ENCODE assay signal across 9 mouse cellular contexts in genomic region chr14:33146287-33146686, GRCm38 (mm10). TPM values are rescaled to one million over a fixed set of nuclear protein-coding genes. Genes with fewer than 3 reads are reported as not detected.
DNase-seq lines count a peak whose midpoint lies in the region; ATAC-seq and TF ChIP-seq lines count a peak whose summit lies in the region.
"Had no signal": no experiment of that assay in that cellular context is flagged by ENCODE, and none has a peak within 500 bp of the region (broad histone marks: within the 10 kb centered on the region; RNA-seq: fewer than 3 reads in every experiment).

No protein-coding gene starts in this region.

- H3K4me2 ChIP-seq in hindbrain, embryonic 14.5 days (replicated peaks): no peak overlapping the region
- H3K4me2 ChIP-seq: neural tube, embryonic 13.5 days had no signal

- H3K4me1 ChIP-seq in hindbrain, embryonic 10.5 days (replicated peaks): no peaks in the 10 kb centered on the region
- H3K4me1 ChIP-seq in hindbrain, embryonic 14.5 days (replicated peaks; ENCODE audit: control insufficient read depth, insufficient read depth, low read length): no peaks in the 10 kb centered on the region
- H3K4me1 ChIP-seq in small intestine, adult 2 months (ENCODE audit: control insufficient read depth, insufficient read depth, insufficient read length, low read length): no peaks in the 10 kb centered on the region
- peaks cover 9% of the 10 kb centered on the region for H3K4me1 ChIP-seq in heart, embryonic 10.5 days
- H3K4me1 ChIP-seq: neural tube, embryonic 13.5 days had no signal

- ATAC-seq in hindbrain, embryonic 14.5 days (ENCODE audit: low FRiP score): no peak

- WGBS in hindbrain, embryonic 10.5 days: 20% methylated on average over 2 of the region's 2 CpGs
- WGBS in hindbrain, embryonic 14.5 days: 17% methylated on average over 2 of the region's 2 CpGs
- WGBS in small intestine, adult 2 months: 10% methylated on average over 2 of the region's 2 CpGs
- WGBS in heart, embryonic 10.5 days: 21% methylated on average over 2 of the region's 2 CpGs

- peaks cover 19% of the 10 kb centered on the region for H3K27me3 ChIP-seq in hindbrain, embryonic 10.5 days (ENCODE audit: insufficient read depth, poor library complexity, severe bottlenecking)
- no peaks in the 10 kb centered on the region for H3K27me3 ChIP-seq in hindbrain, embryonic 14.5 days (ENCODE audit: control insufficient read depth, insufficient read depth, low read length)
- H3K27me3 ChIP-seq in small intestine, adult 2 months (ENCODE audit: control insufficient read depth, insufficient read depth, low read length): no peaks in the 10 kb centered on the region
- H3K27me3 ChIP-seq in heart, embryonic 10.5 days (ENCODE audit: insufficient read depth, poor library complexity, severe bottlenecking): peaks cover 47% of the 10 kb centered on the region; the same call in 1 of the 2 replicates

- no peak overlapping the region for H3K9ac ChIP-seq in hindbrain, embryonic 14.5 days
- H3K9ac ChIP-seq: neural tube, embryonic 13.5 days had no signal

- no peaks in the 10 kb centered on the region for H3K36me3 ChIP-seq in hindbrain, embryonic 10.5 days
- H3K36me3 ChIP-seq in hindbrain, embryonic 14.5 days (replicated peaks; ENCODE audit: control insufficient read depth, insufficient read depth): no peaks in the 10 kb centered on the region
- no peaks in the 10 kb centered on the region for H3K36me3 ChIP-seq in small intestine, adult 2 months (ENCODE audit: control insufficient read depth, insufficient read depth, low read length)
- no peaks in the 10 kb centered on the region for H3K36me3 ChIP-seq in heart, embryonic 10.5 days
- H3K36me3 ChIP-seq: neural tube, embryonic 13.5 days had no signal

- no peak overlapping the region for H3K27ac ChIP-seq in hindbrain, embryonic 10.5 days
- H3K27ac ChIP-seq in hindbrain, embryonic 14.5 days: no peak overlapping the region
- H3K27ac ChIP-seq in small intestine, adult 2 months (ENCODE audit: insufficient read depth, low read depth, low read length): no peak overlapping the region
- no peak overlapping the region for H3K27ac ChIP-seq in heart, embryonic 10.5 days
- H3K27ac ChIP-seq: neural tube, embryonic 13.5 days had no signal

- peak; percentile 51; the same call in 1 of the 2 replicates for TF ChIP-seq CTCF in small intestine, adult 2 months (IDR thresholded peaks at IDR 0.05; ENCODE audit: extremely low read depth, insufficient read length, insufficient replicate concordance, low read depth, low read length)

- DNase-seq in hindbrain, embryonic 10.5 days (ENCODE audit: low spot score): peak; percentile 13
- DNase-seq in hindbrain, embryonic 14.5 days (ENCODE audit: low spot score): no peak
- peak; percentile 12 for DNase-seq in right cerebral cortex, adult 18-20 months
- DNase-seq in right cerebral cortex, postnatal 36 days (ENCODE audit: low spot score in 2 of 2): no peak
- DNase-seq in c-Kit-positive CD71-positive TER-119-negative erythroid progenitor cells, embryonic 14.5 days (ENCODE audit: low read depth): peak; percentile 1
- no peak for DNase-seq in heart, embryonic 10.5 days (ENCODE audit: low spot score)
- no peak for DNase-seq in cerebellum, postnatal 4 days (ENCODE audit: low spot score in 2 of 2)

- H3K4me3 ChIP-seq in hindbrain, embryonic 10.5 days: no peak overlapping the region
- no peak overlapping the region for H3K4me3 ChIP-seq in hindbrain, embryonic 14.5 days (replicated peaks; ENCODE audit: low read length)
- H3K4me3 ChIP-seq in small intestine, adult 2 months (ENCODE audit: low read depth, low read length): no peak overlapping the region
- H3K4me3 ChIP-seq in heart, embryonic 10.5 days: no peak overlapping the region
- H3K4me3 ChIP-seq: neural tube, embryonic 13.5 days had no signal

- no peak for TF ChIP-seq POLR2A in small intestine, adult 2 months (IDR thresholded peaks at IDR 0.05; ENCODE audit: low read depth, low read length)

- H3K9me3 ChIP-seq in hindbrain, embryonic 10.5 days: no peaks in the 10 kb centered on the region
- H3K9me3 ChIP-seq in hindbrain, embryonic 14.5 days (ENCODE audit: control insufficient read depth, low read length): no peaks in the 10 kb centered on the region
- H3K9me3 ChIP-seq in heart, embryonic 10.5 days: no peaks in the 10 kb centered on the region
- H3K9me3 ChIP-seq: neural tube, embryonic 13.5 days had no signal

RNA-seq across cellular contexts. Expression of gene Wdfy4, which starts 39.0 kb away (rescaled TPM):
- polyA plus RNA-seq in hindbrain, embryonic 10.5 days (2016; fragmentation: Nextera tagmentation; extraction: Ambion mirVana): 0.16 and 0.43 TPM in 2 replicates
- polyA plus RNA-seq in hindbrain, embryonic 14.5 days (2014; fragmentation: Nextera tagmentation; extraction: Ambion mirVana): 0.17 and 0.19 TPM in 2 replicates
- polyA plus RNA-seq in small intestine, adult 2 months (2012; rRNA removed): 2.4 and 4.8 TPM in 2 replicates
- 0.23 and 0.27 TPM in 2 replicates for polyA plus RNA-seq in heart, embryonic 10.5 days (2016; fragmentation: Nextera tagmentation; extraction: Ambion mirVana)

Comparison
In these comparisons a context has a peak if more than half of its experiments do, and no peak if none do; other contexts are left out.
1. DNase-seq: peak in hindbrain, embryonic 10.5 days (single experiment), right cerebral cortex, adult 18-20 months (single experiment) and c-Kit-positive CD71-positive TER-119-negative erythroid progenitor cells, embryonic 14.5 days (single experiment); none in hindbrain, embryonic 14.5 days (single experiment), right cerebral cortex, postnatal 36 days (0 of 2), heart, embryonic 10.5 days (single experiment) and cerebellum, postnatal 4 days (0 of 2).